Mouse (Mus musculus) heart, embryonic 13.5 days (tissue): ENCODE results near the gene Gm14305. TPM values are rescaled to one million over a fixed set of nuclear protein-coding genes. Genes with fewer than 3 reads are reported as not detected.
"Not testable (repeated sequence)": the region's sequence is repeated elsewhere in the genome, so short reads cannot be mapped to it uniquely, and the experiment has no call there.

Source experiments
- ATAC-seq: fragments of 200-750 bp; cut with Nextera tagmentation; 2 replicates; pipeline ENCODE4 v1.8.0; 2017; ENCODE audit warnings: moderate TSS enrichment; ENCODE audit not compliant: insufficient number of reproducible peaks, low FRiP score, low TSS enrichment; ENCODE audit errors: extremely low read depth
- H3K27ac ChIP-seq: fragments of 300-500 bp; sonication (generic); replicated peaks from 2 replicates; pipeline ENCODE4 v1.5.1; 2015; ENCODE audit warnings: moderate library complexity, mild to moderate bottlenecking, inconsistent platforms
- H3K27me3 ChIP-seq: fragments of 300-500 bp; sonication (generic); replicated peaks from 2 replicates; pipeline ENCODE4 v1.6.1; 2015; ENCODE audit warnings: mild to moderate bottlenecking, inconsistent platforms
- H3K36me3 ChIP-seq: fragments of 300-500 bp; sonication (generic); 2 replicates; pipeline ENCODE4 v1.6.1; 2015; ENCODE audit warnings: mild to moderate bottlenecking, inconsistent platforms
- H3K4me1 ChIP-seq: fragments of 300-500 bp; sonication (generic); 2 replicates; pipeline ENCODE4 v1.6.1; 2015; ENCODE audit warnings: inconsistent platforms
- H3K4me2 ChIP-seq: fragments of 300-500 bp; sonication (generic); 2 replicates; pipeline ENCODE4 v1.6.1; 2015; ENCODE audit warnings: inconsistent platforms, mild to moderate bottlenecking, moderate library complexity
- H3K4me3 ChIP-seq: fragments of 300-500 bp; sonication (generic); 2 replicates; pipeline ENCODE4 v1.5.1; 2015; ENCODE audit warnings: moderate library complexity, mild to moderate bottlenecking, inconsistent platforms
- H3K9ac ChIP-seq: fragments of 300-500 bp; sonication (generic); 2 replicates; pipeline ENCODE4 v1.6.1; 2015; ENCODE audit warnings: inconsistent platforms, mild to moderate bottlenecking, moderate library complexity
- H3K9me3 ChIP-seq: fragments of 300-500 bp; sonication (generic); 2 replicates; pipeline ENCODE4 v1.6.1; 2016; ENCODE audit warnings: inconsistent platforms
- WGBS: fragments of 180-500 bp; shearing (Covaris S2); methylation state at CpG from one replicate; pipeline ENCODE4 v1.1.7; 2015; ENCODE audit warnings: mixed read lengths; 5-methylcytosine and 5-hydroxymethylcytosine counted together
- polyA plus RNA-seq: library from polyadenylated mRNA; unstranded; fragments of >200 nt; fragmentation: Nextera tagmentation; extraction: Ambion mirVana; gene quantifications from 2 replicates; pipeline ENCODE4 v1.2.1, GENCODE M21; 2015

Gene Gm14305
- 25.7 and 25.8 TPM in 2 replicates for polyA plus RNA-seq

DNA sequence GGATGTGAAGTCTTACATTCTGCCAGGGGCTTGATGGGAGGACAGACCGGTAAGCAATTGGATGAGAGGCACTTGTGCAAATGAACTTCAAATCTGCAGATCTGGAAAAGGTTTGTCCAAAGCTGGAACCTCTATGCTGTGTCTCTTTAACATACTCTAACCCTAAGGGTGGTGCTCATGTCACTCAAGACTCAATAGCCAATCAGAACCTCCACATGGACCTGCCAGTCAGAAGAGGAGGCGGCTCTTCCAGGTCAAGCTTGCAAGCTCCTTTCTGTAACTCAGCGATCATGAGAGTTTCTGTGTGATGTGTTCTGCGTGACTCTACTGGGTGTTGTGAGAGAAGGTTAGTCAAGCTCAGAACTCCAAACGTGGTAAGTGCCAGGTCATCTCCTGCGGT lies at the start of gene Gm14305:
TSS of gene Gm14305 (plus strand) at position 278 of the 400 bp plus-strand sequence.
- H3K9ac ChIP-seq: peak within 1 kb of the TSS; percentile 77
- H3K36me3 ChIP-seq, ATAC-seq, H3K9me3 ChIP-seq, H3K27me3 ChIP-seq, H3K4me1 ChIP-seq: not testable (repeated sequence)
- 8% methylated on average over 2 of the region's 6 CpGs for WGBS
- H3K4me3 ChIP-seq: peak within 1 kb of the TSS; percentile 58
- peak within 1 kb of the TSS; percentile 59 for H3K4me2 ChIP-seq
- H3K27ac ChIP-seq: peak within 1 kb of the TSS; percentile 50; the same call in 1 of the 2 replicates

DNA sequence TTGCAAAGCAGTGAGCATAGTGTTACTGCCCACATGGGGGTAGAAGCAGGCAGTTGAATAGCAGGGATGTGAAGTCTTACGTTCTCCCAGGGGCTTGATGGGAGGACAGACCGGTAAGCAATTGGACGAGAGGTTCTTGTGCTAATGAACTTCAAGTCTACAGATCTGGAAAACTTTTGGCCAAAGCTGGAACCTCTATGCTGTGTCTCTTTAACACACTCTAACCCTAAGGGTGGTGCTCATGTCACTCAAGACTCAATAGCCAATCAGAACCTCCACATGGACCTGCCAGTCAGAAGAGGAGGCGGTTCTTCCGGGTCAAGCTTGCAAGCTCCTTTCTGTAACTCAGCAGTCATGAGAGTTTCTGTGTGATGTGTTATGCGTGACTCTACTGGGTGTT lies 37.9 kb upstream of the Gm14305 start, which contains the start of gene Zfp973:
TSS of gene Zfp973 (plus strand) at position 301 of the 400 bp plus-strand sequence.
- H3K36me3 ChIP-seq, ATAC-seq: not testable (repeated sequence)

More for the DNA sequence above, 37.9 kb upstream of the Gm14305 start, which contains the start of gene Zfp973:
- not testable (repeated sequence) for H3K4me1 ChIP-seq, H3K9ac ChIP-seq, H3K9me3 ChIP-seq, H3K27ac ChIP-seq, H3K27me3 ChIP-seq, H3K4me2 ChIP-seq, H3K4me3 ChIP-seq
- no CpG with 5 or more reads among the region's 6 CpGs for WGBS

Other genes starting within 250 kb of the Gm14305 start
- gene Gm14434, start 221.5 kb upstream of the Gm14305 start, polyA plus RNA-seq: 2.2 TPM in 1 of 2 replicates, not detected in the other
- not detected in 2 replicates for gene Zfp967, start 187.3 kb upstream of the Gm14305 start, polyA plus RNA-seq
- gene Gm14308, start 72.0 kb upstream of the Gm14305 start, polyA plus RNA-seq: 15.5 and 24.0 TPM in 2 replicates
- gene Zfp973, start 37.8 kb upstream of the Gm14305 start, polyA plus RNA-seq: 10.2 and 17.3 TPM in 2 replicates
- 15.1 and 17.1 TPM in 2 replicates for gene Gm14295, start 90.3 kb downstream of the Gm14305 start, polyA plus RNA-seq
- gene Gm14408, start 122.8 kb downstream of the Gm14305 start, polyA plus RNA-seq: not detected in 2 replicates
- 8.6 and 9.1 TPM in 2 replicates for gene Gm14296, start 219.5 kb downstream of the Gm14305 start, polyA plus RNA-seq